Mouse (Mus musculus) neural tube, embryonic 11.5 days (tissue): ENCODE measurements around the gene Thnsl1. TPM values are rescaled to one million over a fixed set of nuclear protein-coding genes. Genes with fewer than 3 reads are reported as not detected.

Experiments used
- ATAC-seq: fragments of 200-750 bp; cut with Nextera tagmentation; 2 replicates; pipeline ENCODE4 v1.8.0; 2017; ENCODE audit warnings: moderate number of reproducible peaks, mild to moderate bottlenecking, moderate TSS enrichment, moderate library complexity; ENCODE audit not compliant: insufficient read depth, low FRiP score, low TSS enrichment
- DNase-seq: peaks from one replicate; pipeline ENCODE4 v3.0.0-alpha.2; 2015; ENCODE audit warnings: low spot score
- H3K27ac ChIP-seq: fragments of 300-500 bp; sonication (generic); 2 replicates; pipeline ENCODE4 v1.5.1; 2014; ENCODE audit warnings: low read depth, mild to moderate bottlenecking, low read length
- H3K27me3 ChIP-seq: fragments of 300-500 bp; sonication (generic); 2 replicates; pipeline ENCODE4 v1.6.1; 2014; ENCODE audit warnings: mild to moderate bottlenecking, low read length, mixed read lengths; ENCODE audit not compliant: control insufficient read depth, insufficient read depth
- H3K36me3 ChIP-seq: fragments of 300-500 bp; sonication (generic); 2 replicates; pipeline ENCODE4 v1.6.1; 2014; ENCODE audit warnings: mild to moderate bottlenecking, low read length, moderate library complexity, mixed read lengths; ENCODE audit not compliant: control insufficient read depth, insufficient read depth
- H3K4me1 ChIP-seq: fragments of 300-500 bp; sonication (generic); 2 replicates; pipeline ENCODE4 v1.6.1; 2014; ENCODE audit warnings: low read length, mixed read lengths; ENCODE audit not compliant: control insufficient read depth, insufficient read depth
- H3K4me2 ChIP-seq: fragments of 300-500 bp; sonication (generic); 2 replicates; pipeline ENCODE4 v1.6.1; 2014; ENCODE audit warnings: low read depth, mild to moderate bottlenecking, moderate library complexity
- H3K4me3 ChIP-seq: fragments of 300-500 bp; sonication (generic); 2 replicates; pipeline ENCODE4 v1.5.1; 2014; ENCODE audit warnings: low read depth, low read length
- H3K9ac ChIP-seq: fragments of 300-500 bp; sonication (generic); 2 replicates; pipeline ENCODE4 v1.6.1; 2014; ENCODE audit warnings: mild to moderate bottlenecking, low read length
- H3K9me3 ChIP-seq: fragments of 300-500 bp; sonication (generic); 2 replicates; pipeline ENCODE4 v1.6.1; 2016; ENCODE audit warnings: low read length; ENCODE audit not compliant: control insufficient read depth
- WGBS: fragments of 180-500 bp; shearing (Covaris S2); extraction: QIAGEN DNeasy Blood & Tissue Kit; methylation state at CpG from one replicate; pipeline ENCODE4 v1.1.7; 2014; 5-methylcytosine and 5-hydroxymethylcytosine counted together
- polyA plus RNA-seq: library from polyadenylated mRNA; unstranded; fragments of >200 nt; fragmentation: Nextera tagmentation; extraction: Ambion mirVana; gene quantifications from 2 replicates; pipeline ENCODE4 v1.2.1, GENCODE M21; 2014

Thnsl1 gene
- polyA plus RNA-seq = 15.2 and 18.1 TPM in 2 replicates

DNA sequence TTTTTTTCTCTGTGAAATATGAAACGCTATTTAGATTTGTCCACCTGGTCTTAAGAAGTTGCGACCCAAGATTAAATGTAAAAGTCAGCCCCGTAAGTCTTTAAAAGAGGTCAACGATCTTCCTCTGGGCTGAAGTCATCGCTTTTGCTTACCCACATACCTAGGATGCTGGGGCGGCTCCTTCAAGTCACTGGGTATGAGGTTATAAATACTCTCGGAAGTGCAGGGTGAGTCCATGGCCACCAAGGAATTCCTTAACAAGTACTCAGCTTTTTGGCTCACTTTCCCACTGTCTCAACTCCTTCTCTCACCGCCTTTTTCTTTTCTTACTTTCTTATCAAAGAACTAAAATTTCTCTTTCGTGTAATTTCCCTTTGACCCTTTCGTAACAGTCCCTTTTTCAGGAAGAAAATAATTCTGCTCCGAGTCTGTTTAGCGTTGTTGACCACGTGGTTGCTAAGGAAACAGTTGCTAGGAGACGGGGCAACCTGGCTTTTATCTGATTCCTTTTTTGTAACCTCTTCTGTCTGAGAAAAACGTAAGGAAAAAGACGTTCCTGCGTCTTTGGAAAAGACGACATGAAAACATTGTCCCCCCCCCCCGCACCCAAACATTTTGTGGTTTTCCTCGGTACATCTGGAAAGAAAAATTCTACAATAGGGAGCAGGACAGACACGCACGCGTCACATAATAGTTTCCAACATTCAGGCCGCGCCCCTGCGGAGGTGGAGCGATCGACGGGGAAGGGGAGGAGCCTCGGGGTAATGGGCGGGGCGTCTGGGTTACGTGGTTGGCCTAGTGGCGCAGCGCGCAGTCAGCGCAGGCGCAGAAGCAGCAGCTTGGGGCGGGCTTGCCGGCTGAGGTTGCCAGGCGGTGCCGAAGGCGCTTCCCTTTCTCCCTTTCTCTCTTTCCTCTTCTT is at the start of gene Thnsl1, which contains the start of gene Enkur:
TSS of gene Thnsl1 (plus strand) at position 813 of the 919 bp plus-strand sequence.
TSS of gene Enkur (minus strand) at position 454 of the 919 bp plus-strand sequence.
- no peaks in the 10 kb centered on the region for H3K9me3 ChIP-seq
- H3K36me3 ChIP-seq = no peaks in the 10 kb centered on the region
- peaks cover 3% of the 10 kb centered on the region; the same call in 1 of the 2 replicates for H3K4me1 ChIP-seq
- ATAC-seq (peak; percentile 98), DNase-seq (peak; percentile 99)
- no peaks in the 10 kb centered on the region for H3K27me3 ChIP-seq
- H3K27ac ChIP-seq = no peak within 1 kb of the TSS
- peak within 1 kb of the TSS; percentile 56 for H3K9ac ChIP-seq
- H3K4me3 ChIP-seq = peak within 1 kb of the TSS; percentile 49
- 3% methylated on average over 42 of the region's 43 CpGs for WGBS
- peak within 1 kb of the TSS; percentile 66 for H3K4me2 ChIP-seq

DNA sequence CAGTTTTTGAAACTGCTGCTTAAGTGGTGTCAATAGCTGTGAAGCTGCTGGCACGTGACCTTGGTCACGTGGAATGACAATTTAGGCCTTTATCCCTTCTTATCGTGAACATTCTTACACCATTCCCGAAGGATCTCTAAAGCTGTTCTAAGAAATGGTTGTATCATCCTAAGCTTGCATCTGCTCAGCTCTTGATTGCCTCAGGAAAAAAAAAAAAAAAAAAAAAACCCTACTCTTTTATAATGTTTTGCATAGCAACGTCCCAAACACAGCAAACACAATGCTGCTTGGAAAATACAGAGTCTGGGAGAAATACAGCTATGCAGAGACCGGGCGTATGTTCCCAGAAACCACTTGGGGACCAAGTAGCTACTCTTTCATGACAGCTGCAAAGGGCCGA is 41.2 kb upstream of the Thnsl1 start:
- WGBS = 89% methylated on average over 8 of the region's 8 CpGs
- Histone ChIP-seq H3K27me3 (no peaks in the 10 kb centered on the region), H3K27ac (no peak overlapping the region), H3K4me2 (no peak overlapping the region), H3K9me3 (no peaks in the 10 kb centered on the region), H3K4me1 (no peaks in the 10 kb centered on the region), H3K9ac (no peak overlapping the region), H3K4me3 (no peak overlapping the region), H3K36me3 (no peaks in the 10 kb centered on the region)
- no peak for ATAC-seq
- DNase-seq = no peak

DNA sequence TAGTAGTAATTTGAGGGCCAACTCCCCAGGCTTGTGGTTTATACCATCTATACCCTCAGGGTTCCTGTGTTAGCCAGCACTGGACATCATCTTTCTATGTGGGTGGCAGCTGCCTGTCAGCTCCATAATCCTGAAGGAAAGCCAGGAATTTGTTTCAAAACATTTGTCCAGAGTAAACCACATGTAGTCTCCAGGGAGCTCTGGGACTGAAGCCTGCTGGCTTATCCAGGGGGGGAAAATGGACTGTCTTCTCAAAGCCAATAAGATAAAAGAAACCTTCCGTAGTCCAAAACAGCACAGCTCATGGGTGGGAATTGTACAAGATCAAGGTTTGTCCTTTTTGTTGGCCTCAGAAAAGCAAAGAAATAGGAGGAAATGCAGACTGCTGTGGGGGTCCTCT is 37.6 kb upstream of the Thnsl1 start:
- ATAC-seq = no peak
- H3K9ac ChIP-seq = no peak overlapping the region
- WGBS = 89% methylated on average over 1 of the region's 1 CpGs
- no peak for DNase-seq
- H3K9me3 ChIP-seq = no peaks in the 10 kb centered on the region
- no peaks in the 10 kb centered on the region for H3K27me3 ChIP-seq
- no peaks in the 10 kb centered on the region for H3K36me3 ChIP-seq
- no peaks in the 10 kb centered on the region for H3K4me1 ChIP-seq
- no peak overlapping the region for H3K27ac ChIP-seq
- H3K4me3 ChIP-seq = no peak overlapping the region
- H3K4me2 ChIP-seq = no peak overlapping the region

DNA sequence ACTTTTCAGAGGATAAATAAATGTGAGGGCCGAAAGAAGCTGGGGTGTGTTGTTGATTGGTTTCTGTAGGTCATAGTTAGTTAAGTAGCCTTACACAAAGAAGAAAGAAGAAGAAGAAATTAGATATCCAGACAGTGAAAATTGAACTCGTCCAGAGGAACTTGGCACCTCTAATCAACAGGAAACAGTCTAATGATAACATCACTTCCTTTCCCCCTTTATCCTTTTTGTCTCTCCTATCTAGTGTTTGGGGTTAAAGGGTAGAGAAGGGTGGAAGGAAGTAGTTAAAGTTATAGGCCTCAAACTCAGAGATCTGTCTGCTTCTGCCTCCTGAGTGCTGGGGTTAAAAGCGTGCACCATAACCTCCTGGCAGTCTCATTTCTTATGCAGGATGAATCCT is 32.7 kb upstream of the Thnsl1 start:
- no peaks in the 10 kb centered on the region for H3K4me1 ChIP-seq
- no peaks in the 10 kb centered on the region for H3K9me3 ChIP-seq
- H3K27ac ChIP-seq = no peak overlapping the region
- H3K36me3 ChIP-seq = no peaks in the 10 kb centered on the region
- no peak overlapping the region for H3K9ac ChIP-seq
- H3K4me3 ChIP-seq = no peak overlapping the region
- H3K4me2 ChIP-seq = no peak overlapping the region
- no peak for DNase-seq
- ATAC-seq = no peak
- H3K27me3 ChIP-seq = no peaks in the 10 kb centered on the region
- 88% methylated on average over 3 of the region's 3 CpGs for WGBS

DNA sequence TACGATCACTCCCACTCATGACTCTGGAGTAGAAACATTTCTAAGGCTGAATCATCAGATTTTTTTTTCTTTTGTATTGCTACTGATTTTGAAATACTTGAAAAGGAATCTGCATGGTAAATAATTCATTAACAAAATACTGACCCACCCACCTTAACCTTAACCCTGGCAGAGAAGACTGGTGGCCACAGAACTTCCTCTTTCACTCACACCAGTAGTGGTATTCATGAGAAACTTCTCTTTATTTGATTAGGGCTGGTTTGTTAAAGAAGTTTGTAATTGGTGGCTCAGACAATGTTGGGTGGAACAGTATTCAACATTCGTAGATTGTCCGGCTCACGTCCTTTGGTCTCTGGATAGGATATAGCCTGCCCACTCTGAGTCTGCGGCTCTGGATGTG is 26.4 kb upstream of the Thnsl1 start:
- Histone ChIP-seq H3K9me3 (no peaks in the 10 kb centered on the region), H3K4me2 (no peak overlapping the region), H3K36me3 (no peaks in the 10 kb centered on the region), H3K9ac (no peak overlapping the region), H3K4me1 (no peaks in the 10 kb centered on the region), H3K27me3 (no peaks in the 10 kb centered on the region), H3K27ac (no peak overlapping the region), H3K4me3 (no peak overlapping the region)
- DNase-seq (no peak), ATAC-seq (no peak)
- 97% methylated on average over 5 of the region's 5 CpGs for WGBS

DNA sequence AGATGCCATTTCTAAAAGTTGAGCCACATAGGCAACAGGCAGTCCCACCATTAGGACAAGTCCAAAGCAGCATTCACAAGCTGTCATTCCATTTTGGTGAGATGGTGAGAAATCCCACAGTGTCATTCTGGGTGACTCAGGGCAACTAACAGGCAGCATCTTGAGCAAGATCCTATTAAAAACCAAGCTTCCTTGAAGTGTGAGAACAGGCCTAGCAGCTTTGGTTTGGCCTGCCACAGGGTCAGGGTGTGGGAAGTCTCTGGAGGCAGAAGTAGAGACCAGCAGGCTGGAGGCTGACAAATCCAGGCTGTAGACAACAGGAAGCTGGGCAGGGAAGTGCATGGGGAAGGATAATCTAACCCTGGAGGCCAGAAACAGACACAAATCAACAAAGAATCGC is 22.7 kb upstream of the Thnsl1 start:
- H3K4me1 ChIP-seq = no peaks in the 10 kb centered on the region
- H3K9me3 ChIP-seq = no peaks in the 10 kb centered on the region
- no peak overlapping the region for H3K4me2 ChIP-seq
- DNase-seq (no peak), ATAC-seq (no peak)
- no peaks in the 10 kb centered on the region for H3K36me3 ChIP-seq
- no peak overlapping the region for H3K27ac ChIP-seq
- no peak overlapping the region for H3K4me3 ChIP-seq
- 86% methylated on average over 1 of the region's 1 CpGs for WGBS
- no peak overlapping the region for H3K9ac ChIP-seq
- no peaks in the 10 kb centered on the region for H3K27me3 ChIP-seq

DNA sequence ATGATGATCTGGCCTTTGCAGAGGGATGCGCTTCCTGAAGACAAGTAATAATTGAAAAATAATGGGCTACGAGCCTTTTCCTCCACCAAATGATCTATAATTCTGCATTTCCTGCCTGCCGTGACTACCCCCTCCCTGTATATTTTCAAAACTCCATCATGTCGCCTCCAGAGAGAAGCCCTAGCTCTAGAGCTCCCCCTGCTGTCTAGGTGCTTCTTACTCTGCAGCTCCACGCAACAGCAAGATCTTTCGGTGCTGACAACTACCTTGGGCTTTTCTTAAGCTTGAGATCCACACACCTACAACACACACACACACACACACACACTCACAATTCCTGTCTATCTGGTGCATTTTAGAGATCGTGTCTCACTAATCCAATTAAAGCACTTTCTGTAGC is 17.9 kb upstream of the Thnsl1 start:
- H3K9me3 ChIP-seq = no peaks in the 10 kb centered on the region
- no peaks in the 10 kb centered on the region for H3K36me3 ChIP-seq
- H3K4me2 ChIP-seq = no peak overlapping the region
- no peak overlapping the region for H3K27ac ChIP-seq
- no peaks in the 10 kb centered on the region for H3K4me1 ChIP-seq
- no peaks in the 10 kb centered on the region for H3K27me3 ChIP-seq
- no peak overlapping the region for H3K9ac ChIP-seq
- 66% methylated on average over 7 of the region's 7 CpGs for WGBS
- H3K4me3 ChIP-seq = no peak overlapping the region
- ATAC-seq (no peak), DNase-seq (peak; percentile 43)

DNA sequence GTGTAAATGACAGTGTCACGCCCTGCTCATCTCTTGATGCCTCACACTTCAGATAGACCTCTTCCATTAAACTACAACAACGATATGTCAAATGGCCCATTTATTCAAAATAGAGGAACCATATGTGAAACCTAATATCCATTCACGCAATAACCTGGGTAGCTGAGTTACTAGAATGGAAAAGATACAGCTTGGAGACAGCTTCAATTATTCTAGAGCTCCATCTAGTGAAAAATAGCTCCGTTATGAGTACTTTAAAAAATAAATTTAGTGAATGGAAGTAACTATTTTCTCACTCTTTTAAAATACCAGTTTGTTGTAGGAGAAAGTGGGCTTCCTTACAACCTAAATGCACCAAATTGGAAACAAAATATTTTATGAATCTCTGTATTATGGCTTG is 16.9 kb upstream of the Thnsl1 start:
- Histone ChIP-seq H3K9ac (no peak overlapping the region), H3K27ac (no peak overlapping the region), H3K27me3 (no peaks in the 10 kb centered on the region), H3K4me3 (no peak overlapping the region), H3K4me2 (no peak overlapping the region), H3K36me3 (no peaks in the 10 kb centered on the region), H3K4me1 (no peaks in the 10 kb centered on the region), H3K9me3 (no peaks in the 10 kb centered on the region)
- no peak for ATAC-seq
- DNase-seq = no peak
- WGBS = 77% methylated on average over 4 of the region's 4 CpGs

DNA sequence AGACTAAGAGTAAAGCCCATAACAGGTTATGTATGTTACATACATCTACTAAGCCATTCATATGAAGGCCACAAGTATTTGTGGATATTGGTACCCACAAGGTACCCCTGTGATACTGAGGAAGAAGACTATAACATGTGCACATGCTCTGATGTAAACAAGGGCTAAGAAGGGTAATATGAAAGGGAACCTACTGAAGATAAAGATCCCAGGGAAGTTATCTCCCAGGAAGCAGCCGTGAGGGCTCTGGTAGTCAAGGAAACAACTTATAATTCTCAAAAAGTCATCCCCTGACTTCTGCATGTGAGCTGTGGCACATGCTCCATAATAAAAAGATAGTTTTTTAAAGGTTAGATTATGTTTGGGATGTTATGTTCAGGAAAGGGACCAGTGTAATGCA is 14.3 kb upstream of the Thnsl1 start:
- no peak overlapping the region for H3K9ac ChIP-seq
- no peaks in the 10 kb centered on the region for H3K36me3 ChIP-seq
- no peak overlapping the region for H3K27ac ChIP-seq
- no peak overlapping the region for H3K4me3 ChIP-seq
- no peak overlapping the region for H3K4me2 ChIP-seq
- ATAC-seq = no peak
- H3K27me3 ChIP-seq = no peaks in the 10 kb centered on the region
- H3K9me3 ChIP-seq = no peaks in the 10 kb centered on the region
- no peaks in the 10 kb centered on the region for H3K4me1 ChIP-seq
- WGBS = 83% methylated on average over 1 of the region's 1 CpGs
- DNase-seq = no peak
